ENCODE assay signal across 10 mouse cellular contexts in the genomic region with DNA sequence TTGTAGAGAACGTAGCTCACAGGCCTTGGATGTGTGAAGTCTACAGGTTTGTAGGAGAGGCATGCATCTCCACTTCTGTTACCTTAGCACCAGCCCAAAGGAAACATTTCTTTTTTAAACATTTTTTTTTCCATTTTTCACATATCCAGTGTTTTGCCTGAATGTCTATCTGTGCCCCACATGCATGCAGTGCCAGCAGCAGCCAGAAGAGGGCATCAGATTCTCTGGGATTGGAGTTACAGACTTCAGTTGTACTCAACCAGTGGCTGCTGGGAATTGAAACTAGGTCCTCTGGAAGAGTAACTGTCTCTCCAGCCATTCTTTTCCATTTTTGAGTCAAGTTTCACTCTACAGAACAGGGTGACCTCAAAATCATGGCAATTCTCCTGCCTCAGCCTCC. TPM values are rescaled to one million over a fixed set of nuclear protein-coding genes. Genes with fewer than 3 reads are reported as not detected.
DNase-seq lines count a peak whose midpoint lies in the region; ATAC-seq and TF ChIP-seq lines count a peak whose summit lies in the region.
"Had no signal": no experiment of that assay in that cellular context is flagged by ENCODE, and none has a peak within 500 bp of the region (broad histone marks: within the 10 kb centered on the region; RNA-seq: fewer than 3 reads in every experiment).

No protein-coding gene starts in this region.

- 96% methylated on average over 1 of the region's 1 CpGs for WGBS in hindbrain, postnatal 0 days
- WGBS in hindbrain, embryonic 14.5 days = 100% methylated on average over 1 of the region's 1 CpGs
- 95% methylated on average over 1 of the region's 1 CpGs for WGBS in spleen, adult 2 months

- no peaks in the 10 kb centered on the region for H3K4me1 ChIP-seq in hindbrain, postnatal 0 days (ENCODE audit: insufficient read depth, low read length)
- H3K4me1 ChIP-seq in hindbrain, embryonic 14.5 days (replicated peaks; ENCODE audit: control insufficient read depth, insufficient read depth, low read length) = no peaks in the 10 kb centered on the region
- no peaks in the 10 kb centered on the region for H3K4me1 ChIP-seq in spleen, adult 2 months (ENCODE audit: control insufficient read depth, insufficient read depth, insufficient read length)

- H3K27me3 ChIP-seq in hindbrain, postnatal 0 days (ENCODE audit: insufficient read depth, low read length) = no peaks in the 10 kb centered on the region
- H3K27me3 ChIP-seq in hindbrain, embryonic 14.5 days (ENCODE audit: control insufficient read depth, insufficient read depth, low read length) = 0 out of 2 replicates have a peak, but pooled peaks cover 4% of the 10 kb centered on the region
- H3K27me3 ChIP-seq in spleen, adult 2 months (ENCODE audit: control insufficient read depth, insufficient read depth, low read length) = no peaks in the 10 kb centered on the region

- H3K4me3 ChIP-seq in hindbrain, postnatal 0 days (ENCODE audit: low read length) = no peak overlapping the region
- H3K4me3 ChIP-seq in hindbrain, embryonic 14.5 days (replicated peaks; ENCODE audit: low read length) = no peak overlapping the region
- no peak overlapping the region for H3K4me3 ChIP-seq in spleen, adult 2 months (ENCODE audit: extremely low read depth, insufficient read depth, insufficient read length)
- H3K4me3 ChIP-seq: limb, embryonic 12.5 days had no signal

- H3K36me3 ChIP-seq in hindbrain, postnatal 0 days (ENCODE audit: insufficient read depth, low read length) = peaks cover 52% of the 10 kb centered on the region
- H3K36me3 ChIP-seq in hindbrain, embryonic 14.5 days (replicated peaks; ENCODE audit: control insufficient read depth, insufficient read depth) = peaks cover 49% of the 10 kb centered on the region
- peaks cover 29% of the 10 kb centered on the region for H3K36me3 ChIP-seq in spleen, adult 2 months (ENCODE audit: control insufficient read depth, insufficient read depth, low read length)

- no peak overlapping the region for H3K27ac ChIP-seq in hindbrain, postnatal 0 days
- H3K27ac ChIP-seq in hindbrain, embryonic 14.5 days = no peak overlapping the region
- no peak overlapping the region for H3K27ac ChIP-seq in spleen, adult 2 months (ENCODE audit: insufficient read depth, low read length)
- H3K27ac ChIP-seq: limb, embryonic 12.5 days had no signal

- DNase-seq in hindbrain, postnatal 0 days (ENCODE audit: low spot score) = no peak
- DNase-seq in hindbrain, embryonic 14.5 days (ENCODE audit: low spot score) = no peak
- DNase-seq in spleen, adult 2 months (ENCODE audit: low read depth in 1 of 2, low spot score in 2 of 2) = peak in 1 of 2 experiments; percentile 31
- DNase-seq in spleen, adult 12 weeks (ENCODE audit: low spot score) = no peak
- no peak for DNase-seq in brain, embryonic 14.5 days (ENCODE audit: low read depth)
- DNase-seq in thymus, postnatal 14 days = peak; percentile 65
- DNase-seq in MN1 (ENCODE audit: low spot score) = no peak
- no peak for DNase-seq in ovary, postnatal 10 days (ENCODE audit: low spot score)

- no peak for ATAC-seq in hindbrain, postnatal 0 days
- no peak for ATAC-seq in hindbrain, embryonic 14.5 days (ENCODE audit: low FRiP score)

- no peak for TF ChIP-seq POLR2A in spleen, adult 2 months (IDR thresholded peaks at IDR 0.05; ENCODE audit: low read depth, low read length)
- TF ChIP-seq POLR2A in brain, embryonic 14.5 days (IDR thresholded peaks at IDR 0.05; ENCODE audit: borderline replicate concordance, extremely low read depth, insufficient read depth, insufficient read length, poor library complexity, severe bottlenecking) = no peak

- TF ChIP-seq CTCF in hindbrain, postnatal 0 days (IDR thresholded peaks at IDR 0.05; ENCODE audit: low read depth) = peak; percentile 62
- peak; percentile 25; the same call in 1 of the 2 replicates for TF ChIP-seq CTCF in spleen, adult 2 months (IDR thresholded peaks at IDR 0.05; ENCODE audit: extremely low read depth, insufficient read depth, insufficient read length, insufficient replicate concordance)
- TF ChIP-seq CTCF in brain, embryonic 14.5 days (IDR thresholded peaks at IDR 0.05; ENCODE audit: borderline replicate concordance, extremely low read depth, insufficient read depth, insufficient read length) = peak; percentile 52; the same call in 1 of the 2 replicates

- no peak overlapping the region for H3K4me2 ChIP-seq in hindbrain, postnatal 0 days (ENCODE audit: low read depth, low read length)
- no peak overlapping the region for H3K4me2 ChIP-seq in hindbrain, embryonic 14.5 days (replicated peaks)
- H3K4me2 ChIP-seq: limb, embryonic 12.5 days had no signal

- H3K9ac ChIP-seq in hindbrain, postnatal 0 days (replicated peaks; ENCODE audit: low read length) = no peak overlapping the region
- no peak overlapping the region for H3K9ac ChIP-seq in hindbrain, embryonic 14.5 days
- H3K9ac ChIP-seq: limb, embryonic 12.5 days had no signal

- no peaks in the 10 kb centered on the region for H3K9me3 ChIP-seq in hindbrain, postnatal 0 days (ENCODE audit: low read length)
- H3K9me3 ChIP-seq in hindbrain, embryonic 14.5 days (ENCODE audit: control insufficient read depth, low read length) = peaks cover 18% of the 10 kb centered on the region

RNA-seq across cellular contexts. Expression of gene Polrmt, which starts 13.9 kb away (rescaled TPM):
- 30.4 and 36.5 TPM in 2 replicates for total RNA-seq in hindbrain, postnatal 0 days (2014; rRNA removed)
- 29.7 and 32.6 TPM in 2 replicates for polyA plus RNA-seq in hindbrain, postnatal 0 days (2015; fragmentation: Nextera tagmentation; extraction: Ambion mirVana)
- 32.8 and 36.5 TPM in 2 replicates for polyA plus RNA-seq in hindbrain, embryonic 14.5 days (2014; fragmentation: Nextera tagmentation; extraction: Ambion mirVana)
- polyA plus RNA-seq in spleen, adult 2 months (2012; rRNA removed) = 60.5 and 62.5 TPM in 2 replicates
- 63.0 and 81.6 TPM in 2 replicates for polyA plus RNA-seq in brain, embryonic 14.5 days (2012; rRNA removed)

RNA-seq across cellular contexts. Expression of gene Hcn2, which starts 16.1 kb away (rescaled TPM):
- total RNA-seq in hindbrain, postnatal 0 days (2014; rRNA removed) = 92.6 and 101 TPM in 2 replicates
- 5.5 and 6.6 TPM in 2 replicates for polyA plus RNA-seq in hindbrain, postnatal 0 days (2015; fragmentation: Nextera tagmentation; extraction: Ambion mirVana)
- polyA plus RNA-seq in hindbrain, embryonic 14.5 days (2014; fragmentation: Nextera tagmentation; extraction: Ambion mirVana) = 2.9 and 4.3 TPM in 2 replicates
- 0.77 and 1.5 TPM in 2 replicates for polyA plus RNA-seq in spleen, adult 2 months (2012; rRNA removed)
- polyA plus RNA-seq in brain, embryonic 14.5 days (2012; rRNA removed) = 8.3 and 16.1 TPM in 2 replicates
- total RNA-seq: hematopoietic stem cell, adult 5-6 weeks had no signal

RNA-seq across cellular contexts. Expression of gene Fgf22, which starts 22.4 kb away (rescaled TPM):
- 1.3 and 2.2 TPM in 2 replicates for total RNA-seq in hindbrain, postnatal 0 days (2014; rRNA removed)
- polyA plus RNA-seq in hindbrain, postnatal 0 days (2015; fragmentation: Nextera tagmentation; extraction: Ambion mirVana) = 3.8 and 5.1 TPM in 2 replicates
- polyA plus RNA-seq in hindbrain, embryonic 14.5 days (2014; fragmentation: Nextera tagmentation; extraction: Ambion mirVana) = 1.4 and 1.6 TPM in 2 replicates
- not detected in 2 replicates for polyA plus RNA-seq in spleen, adult 2 months (2012; rRNA removed)
- 0.28 and 0.74 TPM in 2 replicates for polyA plus RNA-seq in brain, embryonic 14.5 days (2012; rRNA removed)
- total RNA-seq: hematopoietic stem cell, adult 5-6 weeks had no signal

RNA-seq across cellular contexts. Expression of gene Bsg, which starts 28.2 kb away (rescaled TPM):
- total RNA-seq in hindbrain, postnatal 0 days (2014; rRNA removed) = 1,127 and 1,151 TPM in 2 replicates
- polyA plus RNA-seq in hindbrain, postnatal 0 days (2015; fragmentation: Nextera tagmentation; extraction: Ambion mirVana) = 1,243 and 1,259 TPM in 2 replicates
- polyA plus RNA-seq in hindbrain, embryonic 14.5 days (2014; fragmentation: Nextera tagmentation; extraction: Ambion mirVana) = 930 and 976 TPM in 2 replicates
- 208 and 255 TPM in 2 replicates for polyA plus RNA-seq in spleen, adult 2 months (2012; rRNA removed)
- polyA plus RNA-seq in brain, embryonic 14.5 days (2012; rRNA removed) = 593 and 631 TPM in 2 replicates

RNA-seq across cellular contexts. Expression of gene Rnf126, which starts 34.3 kb away (rescaled TPM):
- total RNA-seq in hindbrain, postnatal 0 days (2014; rRNA removed) = 112 and 120 TPM in 2 replicates
- polyA plus RNA-seq in hindbrain, postnatal 0 days (2015; fragmentation: Nextera tagmentation; extraction: Ambion mirVana) = 108 and 119 TPM in 2 replicates
- 92.8 and 96.7 TPM in 2 replicates for polyA plus RNA-seq in hindbrain, embryonic 14.5 days (2014; fragmentation: Nextera tagmentation; extraction: Ambion mirVana)
- polyA plus RNA-seq in spleen, adult 2 months (2012; rRNA removed) = 122 and 217 TPM in 2 replicates
- polyA plus RNA-seq in brain, embryonic 14.5 days (2012; rRNA removed) = 157 and 182 TPM in 2 replicates
